ENCODE assay signal across 8 mouse cellular contexts in genomic region chr13:48566116-48566935, GRCm38 (mm10). TPM values are rescaled to one million over a fixed set of nuclear protein-coding genes. Genes with fewer than 3 reads are reported as not detected.
DNase-seq lines count a peak whose midpoint lies in the region; ATAC-seq lines count a peak whose summit lies in the region.

No protein-coding gene starts in this region.

- H3K9me3 ChIP-seq in forebrain, embryonic 12.5 days, result no peaks in the 10 kb centered on the region
- peaks cover 3% of the 10 kb centered on the region; the same call in 1 of the 2 replicates for H3K9me3 ChIP-seq in heart, embryonic 16.5 days (replicated peaks; ENCODE audit: control insufficient read depth, low read length)
- no peaks in the 10 kb centered on the region for H3K9me3 ChIP-seq in liver, embryonic 11.5 days (ENCODE audit: control insufficient read depth, low read length)
- no peaks in the 10 kb centered on the region; the same call in 1 of the 2 replicates for H3K9me3 ChIP-seq in neural tube, embryonic 12.5 days

- no peak overlapping the region for H3K4me2 ChIP-seq in forebrain, embryonic 12.5 days
- H3K4me2 ChIP-seq in heart, embryonic 16.5 days (ENCODE audit: low read depth, low read length), result peak overlapping the region; percentile 44
- no peak overlapping the region for H3K4me2 ChIP-seq in liver, embryonic 11.5 days
- H3K4me2 ChIP-seq in neural tube, embryonic 12.5 days (replicated peaks), result peak overlapping the region; percentile 7; the same call in 1 of the 2 replicates

- WGBS in forebrain, embryonic 12.5 days, result 12% methylated on average over 13 of the region's 13 CpGs
- 10% methylated on average over 13 of the region's 13 CpGs for WGBS in heart, embryonic 16.5 days
- 54% methylated on average over 13 of the region's 13 CpGs for WGBS in liver, embryonic 11.5 days
- WGBS in neural tube, embryonic 12.5 days, result 34% methylated on average over 13 of the region's 13 CpGs

- no peak overlapping the region; the same call in 1 of the 2 replicates for H3K9ac ChIP-seq in forebrain, embryonic 12.5 days
- peak overlapping the region; percentile 69 for H3K9ac ChIP-seq in heart, embryonic 16.5 days (ENCODE audit: low read length)
- no peak overlapping the region for H3K9ac ChIP-seq in liver, embryonic 11.5 days (ENCODE audit: low read depth, low read length)
- H3K9ac ChIP-seq in neural tube, embryonic 12.5 days, result no peak overlapping the region

- no peaks in the 10 kb centered on the region for H3K27me3 ChIP-seq in forebrain, embryonic 12.5 days
- H3K27me3 ChIP-seq in heart, embryonic 16.5 days (ENCODE audit: control insufficient read depth, insufficient read depth, low read length), result no peaks in the 10 kb centered on the region
- H3K27me3 ChIP-seq in liver, embryonic 11.5 days (replicated peaks; ENCODE audit: control insufficient read depth, insufficient read depth, low read length), result no peaks in the 10 kb centered on the region
- no peaks in the 10 kb centered on the region for H3K27me3 ChIP-seq in neural tube, embryonic 12.5 days (replicated peaks)

- peaks cover 14% of the 10 kb centered on the region for H3K4me1 ChIP-seq in forebrain, embryonic 12.5 days
- peaks cover 12% of the 10 kb centered on the region for H3K4me1 ChIP-seq in heart, embryonic 16.5 days (ENCODE audit: control insufficient read depth, insufficient read depth, low read length)
- H3K4me1 ChIP-seq in liver, embryonic 11.5 days (replicated peaks; ENCODE audit: control insufficient read depth, insufficient read depth, low read length), result no peaks in the 10 kb centered on the region
- H3K4me1 ChIP-seq in neural tube, embryonic 12.5 days, result no peaks in the 10 kb centered on the region

- no peak overlapping the region for H3K4me3 ChIP-seq in forebrain, embryonic 12.5 days (replicated peaks)
- no peak overlapping the region for H3K4me3 ChIP-seq in heart, embryonic 16.5 days (ENCODE audit: low read length)
- H3K4me3 ChIP-seq in liver, embryonic 11.5 days (ENCODE audit: low read depth, low read length), result no peak overlapping the region
- H3K4me3 ChIP-seq in neural tube, embryonic 12.5 days, result no peak overlapping the region

- DNase-seq in embryo, embryonic 10 days (ENCODE audit: low spot score), result peak; percentile 47
- no peak for DNase-seq in embryo, embryonic 9.5 days (ENCODE audit: extremely low spot score)
- DNase-seq in kidney, postnatal 25 days, result peak; percentile 96 to 98
- DNase-seq in liver, embryonic 11.5 days (ENCODE audit: low spot score), result no peak
- DNase-seq in urinary bladder, postnatal 10 days (ENCODE audit: low spot score), result peak; percentile 67

- ATAC-seq in forebrain, embryonic 12.5 days (ENCODE audit: low FRiP score), result peak; percentile 90
- ATAC-seq in heart, embryonic 16.5 days (replicated peaks; ENCODE audit: extremely low read depth, insufficient read depth, low FRiP score), result peak; percentile 74
- ATAC-seq in liver, embryonic 11.5 days (replicated peaks; ENCODE audit: low FRiP score), result no peak
- ATAC-seq in neural tube, embryonic 12.5 days (ENCODE audit: low FRiP score, low read depth), result 0 out of 2 replicates have a peak, but pooled peaks have one; percentile 58

- peak overlapping the region; percentile 91 for H3K27ac ChIP-seq in forebrain, embryonic 12.5 days
- H3K27ac ChIP-seq in heart, embryonic 16.5 days (ENCODE audit: low read length), result peak overlapping the region; percentile 95
- H3K27ac ChIP-seq in liver, embryonic 11.5 days (ENCODE audit: low read depth, low read length), result peak overlapping the region; percentile 74
- H3K27ac ChIP-seq in neural tube, embryonic 12.5 days, result peak overlapping the region; percentile 47; the same call in 1 of the 2 replicates

- H3K36me3 ChIP-seq in forebrain, embryonic 12.5 days (replicated peaks), result no peaks in the 10 kb centered on the region
- H3K36me3 ChIP-seq in heart, embryonic 16.5 days (ENCODE audit: control insufficient read depth, insufficient read depth), result no peaks in the 10 kb centered on the region
- no peaks in the 10 kb centered on the region for H3K36me3 ChIP-seq in liver, embryonic 11.5 days (ENCODE audit: control insufficient read depth, insufficient read depth, low read length)
- H3K36me3 ChIP-seq in neural tube, embryonic 12.5 days, result no peaks in the 10 kb centered on the region

RNA-seq across cellular contexts. Expression of gene A830005F24Rik, which starts 53.0 kb away (rescaled TPM):
- 2.9 TPM in 2 replicates for polyA plus RNA-seq in forebrain, embryonic 12.5 days (2016; fragmentation: Nextera tagmentation; extraction: Ambion mirVana)
- 0.46 and 0.74 TPM in 2 replicates for polyA plus RNA-seq in heart, embryonic 16.5 days (2015; fragmentation: Nextera tagmentation; extraction: Ambion mirVana)
- polyA plus RNA-seq in liver, embryonic 11.5 days (2014; fragmentation: Nextera tagmentation; extraction: Ambion mirVana), result 1.2 and 1.5 TPM in 2 replicates
- polyA plus RNA-seq in neural tube, embryonic 12.5 days (2016; fragmentation: Nextera tagmentation; extraction: Ambion mirVana), result 2.7 and 3.0 TPM in 2 replicates

RNA-seq across cellular contexts. Expression of gene Zfp169, which starts 53.1 kb away (rescaled TPM):
- 5.7 and 7.0 TPM in 2 replicates for polyA plus RNA-seq in forebrain, embryonic 12.5 days (2016; fragmentation: Nextera tagmentation; extraction: Ambion mirVana)
- polyA plus RNA-seq in heart, embryonic 16.5 days (2015; fragmentation: Nextera tagmentation; extraction: Ambion mirVana), result 2.3 and 2.5 TPM in 2 replicates
- polyA plus RNA-seq in liver, embryonic 11.5 days (2014; fragmentation: Nextera tagmentation; extraction: Ambion mirVana), result 2.9 and 3.4 TPM in 2 replicates
- polyA plus RNA-seq in neural tube, embryonic 12.5 days (2016; fragmentation: Nextera tagmentation; extraction: Ambion mirVana), result 4.7 and 5.0 TPM in 2 replicates

RNA-seq across cellular contexts. Expression of gene Ptpdc1, which starts 59.1 kb away (rescaled TPM):
- 16.1 and 19.3 TPM in 2 replicates for polyA plus RNA-seq in forebrain, embryonic 12.5 days (2016; fragmentation: Nextera tagmentation; extraction: Ambion mirVana)
- polyA plus RNA-seq in heart, embryonic 16.5 days (2015; fragmentation: Nextera tagmentation; extraction: Ambion mirVana), result 4.8 and 5.2 TPM in 2 replicates
- 3.4 and 3.8 TPM in 2 replicates for polyA plus RNA-seq in liver, embryonic 11.5 days (2014; fragmentation: Nextera tagmentation; extraction: Ambion mirVana)
- 15.5 and 19.1 TPM in 2 replicates for polyA plus RNA-seq in neural tube, embryonic 12.5 days (2016; fragmentation: Nextera tagmentation; extraction: Ambion mirVana)

Comparison
In these comparisons a context has a peak if more than half of its experiments do, and no peak if none do; other contexts are left out.
1. DNase-seq: peak in embryo, embryonic 10 days (single experiment), kidney, postnatal 25 days (2 of 2) and urinary bladder, postnatal 10 days (single experiment); none in embryo, embryonic 9.5 days (single experiment) and liver, embryonic 11.5 days (single experiment).
2. H3K4me2 ChIP-seq: peak in heart, embryonic 16.5 days (single experiment) and neural tube, embryonic 12.5 days (single experiment); none in forebrain, embryonic 12.5 days (single experiment) and liver, embryonic 11.5 days (single experiment).
3. Peak in every context shown above with its lines, with median percentiles within 50 percentile points of each other: H3K27ac ChIP-seq.